Mouse (Mus musculus): Measurements from ENCODE around the gene Olfr1128. TPM values are rescaled to one million over a fixed set of nuclear protein-coding genes. Genes with fewer than 3 reads are reported as not detected.

The Olfr1128 gene
- polyA plus RNA-seq (2014; fragmentation: Illumina TruSeq; extraction: RNeasy Lipid Tissue Mini Kit (QIAGEN cat#74804); ENCODE audit: low read depth, low replicate concordance), result not detected

GRCm38 (mm10) chr2:87545442-87545841, at the start of gene Olfr1128:
TSS of gene Olfr1128 (minus strand) at chr2:87545542.

GRCm38 (mm10) chr2:87573602-87574001, 28.3 kb upstream of the Olfr1128 start, which contains the start of gene Olfr1129:
TSS of gene Olfr1129 (plus strand) at chr2:87573902.

GRCm38 (mm10) chr2:87531496-87531895, 13.8 kb downstream of the Olfr1128 start, which contains the start of gene Olfr153:
TSS of gene Olfr153 (plus strand) at chr2:87531796.

GRCm38 (mm10) chr2:87506265-87506664, 39.1 kb downstream of the Olfr1128 start, which contains the start of gene Pramel6:
TSS of gene Pramel6 (plus strand) at chr2:87506565.

GRCm38 (mm10) chr2:87496993-87497392, 48.3 kb downstream of the Olfr1128 start, which contains the start of gene Pramel7:
TSS of gene Pramel7 (minus strand) at chr2:87497093.

Other genes starting within 250 kb of the Olfr1128 start
- not detected for gene Olfr1118, start 238.0 kb downstream of the Olfr1128 start, polyA plus RNA-seq (2014; fragmentation: Illumina TruSeq; extraction: RNeasy Lipid Tissue Mini Kit (QIAGEN cat#74804); ENCODE audit: low read depth, low replicate concordance)
- not detected for gene Olfr1120, start 190.7 kb downstream of the Olfr1128 start, polyA plus RNA-seq (2014; fragmentation: Illumina TruSeq; extraction: RNeasy Lipid Tissue Mini Kit (QIAGEN cat#74804); ENCODE audit: low read depth, low replicate concordance)
- gene Olfr1121, start 175.6 kb downstream of the Olfr1128 start, polyA plus RNA-seq (2014; fragmentation: Illumina TruSeq; extraction: RNeasy Lipid Tissue Mini Kit (QIAGEN cat#74804); ENCODE audit: low read depth, low replicate concordance), result not detected
- not detected for gene Olfr1122, start 159.7 kb downstream of the Olfr1128 start, polyA plus RNA-seq (2014; fragmentation: Illumina TruSeq; extraction: RNeasy Lipid Tissue Mini Kit (QIAGEN cat#74804); ENCODE audit: low read depth, low replicate concordance)
- gene Olfr1123, start 128.9 kb downstream of the Olfr1128 start, polyA plus RNA-seq (2014; fragmentation: Illumina TruSeq; extraction: RNeasy Lipid Tissue Mini Kit (QIAGEN cat#74804); ENCODE audit: low read depth, low replicate concordance), result not detected
- gene Olfr1124, start 115.3 kb downstream of the Olfr1128 start, polyA plus RNA-seq (2014; fragmentation: Illumina TruSeq; extraction: RNeasy Lipid Tissue Mini Kit (QIAGEN cat#74804); ENCODE audit: low read depth, low replicate concordance), result not detected
- not detected for gene Olfr1126, start 91.6 kb downstream of the Olfr1128 start, polyA plus RNA-seq (2014; fragmentation: Illumina TruSeq; extraction: RNeasy Lipid Tissue Mini Kit (QIAGEN cat#74804); ENCODE audit: low read depth, low replicate concordance)
- not detected for gene Pramel7, start 48.4 kb downstream of the Olfr1128 start, polyA plus RNA-seq (2014; fragmentation: Illumina TruSeq; extraction: RNeasy Lipid Tissue Mini Kit (QIAGEN cat#74804); ENCODE audit: low read depth, low replicate concordance)
- not detected for gene Pramel6, start 39.0 kb downstream of the Olfr1128 start, polyA plus RNA-seq (2014; fragmentation: Illumina TruSeq; extraction: RNeasy Lipid Tissue Mini Kit (QIAGEN cat#74804); ENCODE audit: low read depth, low replicate concordance)
- gene Olfr153, start 13.7 kb downstream of the Olfr1128 start, polyA plus RNA-seq (2014; fragmentation: Illumina TruSeq; extraction: RNeasy Lipid Tissue Mini Kit (QIAGEN cat#74804); ENCODE audit: low read depth, low replicate concordance), result not detected
- not detected for gene Olfr1129, start 28.4 kb upstream of the Olfr1128 start, polyA plus RNA-seq (2014; fragmentation: Illumina TruSeq; extraction: RNeasy Lipid Tissue Mini Kit (QIAGEN cat#74804); ENCODE audit: low read depth, low replicate concordance)
- gene Olfr1130, start 60.7 kb upstream of the Olfr1128 start, polyA plus RNA-seq (2014; fragmentation: Illumina TruSeq; extraction: RNeasy Lipid Tissue Mini Kit (QIAGEN cat#74804); ENCODE audit: low read depth, low replicate concordance), result not detected
- gene Olfr1131, start 81.6 kb upstream of the Olfr1128 start, polyA plus RNA-seq (2014; fragmentation: Illumina TruSeq; extraction: RNeasy Lipid Tissue Mini Kit (QIAGEN cat#74804); ENCODE audit: low read depth, low replicate concordance), result not detected
- gene Olfr1132, start 92.0 kb upstream of the Olfr1128 start, polyA plus RNA-seq (2014; fragmentation: Illumina TruSeq; extraction: RNeasy Lipid Tissue Mini Kit (QIAGEN cat#74804); ENCODE audit: low read depth, low replicate concordance), result not detected
- gene Olfr1133, start 101.8 kb upstream of the Olfr1128 start, polyA plus RNA-seq (2014; fragmentation: Illumina TruSeq; extraction: RNeasy Lipid Tissue Mini Kit (QIAGEN cat#74804); ENCODE audit: low read depth, low replicate concordance), result not detected
- not detected for gene Olfr1134, start 112.9 kb upstream of the Olfr1128 start, polyA plus RNA-seq (2014; fragmentation: Illumina TruSeq; extraction: RNeasy Lipid Tissue Mini Kit (QIAGEN cat#74804); ENCODE audit: low read depth, low replicate concordance)
- not detected for gene Olfr1135, start 128.1 kb upstream of the Olfr1128 start, polyA plus RNA-seq (2014; fragmentation: Illumina TruSeq; extraction: RNeasy Lipid Tissue Mini Kit (QIAGEN cat#74804); ENCODE audit: low read depth, low replicate concordance)
- not detected for gene Olfr1136, start 148.4 kb upstream of the Olfr1128 start, polyA plus RNA-seq (2014; fragmentation: Illumina TruSeq; extraction: RNeasy Lipid Tissue Mini Kit (QIAGEN cat#74804); ENCODE audit: low read depth, low replicate concordance)
- gene Olfr1137, start 167.6 kb upstream of the Olfr1128 start, polyA plus RNA-seq (2014; fragmentation: Illumina TruSeq; extraction: RNeasy Lipid Tissue Mini Kit (QIAGEN cat#74804); ENCODE audit: low read depth, low replicate concordance), result not detected
- gene Olfr1138, start 194.4 kb upstream of the Olfr1128 start, polyA plus RNA-seq (2014; fragmentation: Illumina TruSeq; extraction: RNeasy Lipid Tissue Mini Kit (QIAGEN cat#74804); ENCODE audit: low read depth, low replicate concordance), result not detected
- not detected for gene Olfr1140, start 198.2 kb upstream of the Olfr1128 start, polyA plus RNA-seq (2014; fragmentation: Illumina TruSeq; extraction: RNeasy Lipid Tissue Mini Kit (QIAGEN cat#74804); ENCODE audit: low read depth, low replicate concordance)
- gene Olfr1141, start 208.4 kb upstream of the Olfr1128 start, polyA plus RNA-seq (2014; fragmentation: Illumina TruSeq; extraction: RNeasy Lipid Tissue Mini Kit (QIAGEN cat#74804); ENCODE audit: low read depth, low replicate concordance), result not detected
- not detected for gene Olfr152, start 233.9 kb upstream of the Olfr1128 start, polyA plus RNA-seq (2014; fragmentation: Illumina TruSeq; extraction: RNeasy Lipid Tissue Mini Kit (QIAGEN cat#74804); ENCODE audit: low read depth, low replicate concordance)

All from sigmoid colon, adult 10 weeks (tissue).